Mouse (Mus musculus): ENCODE measurements around the gene Svop. TPM values are rescaled to one million over a fixed set of nuclear protein-coding genes. Genes with fewer than 3 reads are reported as not detected.

Svop gene
- total and polyA plus RNA-seq, 3 experiments: 0.31 to 0.51 (median 0.38) TPM

DNA sequence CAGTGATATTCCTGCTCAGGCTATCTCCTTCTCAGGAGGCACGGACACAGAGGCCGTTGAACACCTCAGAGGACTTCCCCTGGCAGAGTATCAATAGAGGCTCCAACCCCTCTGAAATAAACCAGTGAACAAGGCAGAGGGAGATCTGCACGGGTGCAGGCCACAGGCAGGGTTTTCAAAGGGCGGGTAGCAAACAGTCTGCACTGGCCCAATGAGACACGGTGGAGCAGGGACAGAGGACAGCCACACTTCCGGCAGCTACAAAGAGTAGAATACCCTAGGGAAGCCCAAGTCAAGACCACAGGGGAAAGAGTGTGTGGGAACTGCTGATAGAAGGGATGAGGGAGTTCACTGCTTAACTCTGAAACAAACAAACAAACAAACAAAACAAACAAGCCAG lies 107.8 kb downstream of the Svop start:
- no peaks in the 10 kb centered on the region for H3K9me3 ChIP-seq (replicated peaks; ENCODE audit: low read length)
- no peak overlapping the region for H3K27ac ChIP-seq (ENCODE audit: insufficient read depth, low read depth)
- DNase-seq (ENCODE audit: extremely low read depth): no peak
- no peaks in the 10 kb centered on the region for H3K27me3 ChIP-seq (replicated peaks)
- H3K4me2 ChIP-seq (ENCODE audit: insufficient read depth, low read depth, poor library complexity, severe bottlenecking): no peak overlapping the region
- TF ChIP-seq NRF1 (IDR thresholded peaks at IDR 0.05; ENCODE audit: low read depth, low read length): no peak
- TF ChIP-seq NELFE (IDR thresholded peaks at IDR 0.05; ENCODE audit: low read depth, low read length): no peak
- no peak for TF ChIP-seq TBP (conservative IDR thresholded peaks at IDR 0.05; ENCODE audit: low read depth, low read length)
- TF ChIP-seq GABPA (IDR thresholded peaks at IDR 0.05; ENCODE audit: insufficient replicate concordance, low read depth, low read length): no peak
- TF ChIP-seq POLR2AphosphoS2 (IDR thresholded peaks at IDR 0.05; ENCODE audit: low read depth, low read length): no peak
- no peak for TF ChIP-seq TCF12 (IDR thresholded peaks at IDR 0.05; ENCODE audit: low read depth, low read length)
- no peak for TF ChIP-seq USF2 (conservative IDR thresholded peaks at IDR 0.05; ENCODE audit: low read depth, low read length)
- no peak for TF ChIP-seq EP300 (IDR thresholded peaks at IDR 0.05; ENCODE audit: low read length)
- no peak for TF ChIP-seq USF1 (IDR thresholded peaks at IDR 0.05; ENCODE audit: low read depth, low read length)
- no peak for TF ChIP-seq UBTF (IDR thresholded peaks at IDR 0.05; ENCODE audit: low read depth, low read length)
- no peak for TF ChIP-seq MAZ (IDR thresholded peaks at IDR 0.05; ENCODE audit: low read depth, low read length)
- no peak for TF ChIP-seq CTCF (conservative IDR thresholded peaks at IDR 0.05 in 1 of 2, IDR thresholded peaks at IDR 0.05 in 1 of 2; ENCODE audit: low read depth in 2 of 2, low read length in 2 of 2)
- no peak for TF ChIP-seq SMC3 (IDR thresholded peaks at IDR 0.05; ENCODE audit: low read depth, low read length)
- TF ChIP-seq PAX5 (IDR thresholded peaks at IDR 0.05; ENCODE audit: low read length): no peak
- in situ Hi-C loops (cut with MboI; ENCODE audit: low pct_ligation_motif_present, low pct_unique_long_range_greater_than_20kb, low sequenced_read_pairs): no loop called here
- peaks cover 8 to 54% of the 10 kb centered on the region in 2 experiments for H3K36me3 ChIP-seq (replicated peaks in 1 of 2; ENCODE audit: control insufficient read depth in 1 of 2, insufficient read depth in 1 of 2, low read length in 1 of 2)
- no peak overlapping the region for H3K4me3 ChIP-seq (replicated peaks in 1 of 3; ENCODE audit: low read depth in 2 of 3, low read length in 2 of 3, poor library complexity in 1 of 3)
- no peak overlapping the region for H3K9ac ChIP-seq (ENCODE audit: insufficient read depth, low read depth)
- dilution Hi-C loops (cut with MboI; ENCODE audit: extremely low pct_ligation_motif_present, extremely low pct_unique_long_range_greater_than_20kb, low sequenced_read_pairs): no loop called here
- peaks cover 22 to 80% of the 10 kb centered on the region in 2 experiments for H3K4me1 ChIP-seq (ENCODE audit: control insufficient read depth in 1 of 2, insufficient read depth in 2 of 2)
- no peaks in the 10 kb centered on the region for H3K79me2 ChIP-seq (replicated peaks; ENCODE audit: control insufficient read depth, extremely low read depth, insufficient read depth, poor library complexity, severe bottlenecking)

DNA sequence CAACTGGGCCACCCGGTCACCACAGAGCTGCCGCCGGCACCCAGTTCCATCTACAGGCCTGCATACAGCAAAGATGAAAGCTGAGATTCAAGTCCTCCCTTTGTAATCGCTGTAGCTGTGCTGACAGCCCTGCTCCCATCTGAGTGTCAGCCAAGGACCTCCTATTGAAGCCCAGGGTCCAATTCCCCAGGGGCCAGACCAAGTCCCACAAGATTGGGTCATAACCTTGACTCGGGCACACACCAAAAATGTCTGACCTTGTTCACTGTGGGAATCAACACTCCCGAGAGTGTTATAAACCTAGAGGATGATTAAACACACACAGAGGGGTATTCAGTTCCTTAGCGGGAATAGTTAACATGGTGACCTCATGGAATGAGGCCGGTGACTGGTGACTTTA lies 109.5 kb downstream of the Svop start:
- Histone ChIP-seq H3K9me3 (replicated peaks; ENCODE audit: low read length) (no peaks in the 10 kb centered on the region), H3K9ac (ENCODE audit: insufficient read depth, low read depth) (no peak overlapping the region), H3K79me2 (replicated peaks; ENCODE audit: control insufficient read depth, extremely low read depth, insufficient read depth, poor library complexity, severe bottlenecking) (no peaks in the 10 kb centered on the region), H3K27ac (ENCODE audit: insufficient read depth, low read depth) (no peak overlapping the region; the same call in 1 of the 2 replicates), H3K4me3 (replicated peaks in 1 of 3; ENCODE audit: low read depth in 2 of 3, low read length in 2 of 3, poor library complexity in 1 of 3) (no peak overlapping the region), H3K4me1 (ENCODE audit: control insufficient read depth in 1 of 2, insufficient read depth in 2 of 2) (peaks cover 22 to 68% of the 10 kb centered on the region in 2 experiments), H3K4me2 (ENCODE audit: insufficient read depth, low read depth, poor library complexity, severe bottlenecking) (no peak overlapping the region), H3K27me3 (replicated peaks) (no peaks in the 10 kb centered on the region), H3K36me3 (replicated peaks in 1 of 2; ENCODE audit: control insufficient read depth in 1 of 2, insufficient read depth in 1 of 2, low read length in 1 of 2) (peaks cover 17 to 63% of the 10 kb centered on the region in 2 experiments)
- no peak for DNase-seq (ENCODE audit: extremely low read depth)
- TF ChIP-seq KAT2A (IDR thresholded peaks at IDR 0.05; ENCODE audit: insufficient replicate concordance, low read length) (no peak), UBTF (IDR thresholded peaks at IDR 0.05; ENCODE audit: low read depth, low read length) (no peak), PAX5 (IDR thresholded peaks at IDR 0.05; ENCODE audit: low read length) (no peak), USF1 (IDR thresholded peaks at IDR 0.05; ENCODE audit: low read depth, low read length) (no peak), ETS1 (conservative IDR thresholded peaks at IDR 0.05; ENCODE audit: low read depth, low read length) (no peak), JUND (conservative IDR thresholded peaks at IDR 0.05; ENCODE audit: low read depth, low read length) (no peak), CHD2 (IDR thresholded peaks at IDR 0.05; ENCODE audit: low read length) (no peak), POLR2A (IDR thresholded peaks at IDR 0.05; ENCODE audit: low read depth, low read length) (no peak), SIN3A (IDR thresholded peaks at IDR 0.05; ENCODE audit: low read length) (no peak), ZNF384 (IDR thresholded peaks at IDR 0.05; ENCODE audit: low read depth, low read length) (no peak), JUN (IDR thresholded peaks at IDR 0.05; ENCODE audit: insufficient read depth, low read depth, low read length) (no peak), CTCF (conservative IDR thresholded peaks at IDR 0.05 in 1 of 2, IDR thresholded peaks at IDR 0.05 in 1 of 2; ENCODE audit: low read depth in 2 of 2, low read length in 2 of 2) (no peak), EP300 (IDR thresholded peaks at IDR 0.05; ENCODE audit: low read length) (no peak), ZKSCAN1 (IDR thresholded peaks at IDR 0.05; ENCODE audit: borderline replicate concordance, low read depth, low read length) (no peak), TCF12 (IDR thresholded peaks at IDR 0.05; ENCODE audit: low read depth, low read length) (no peak), MYC (IDR thresholded peaks at IDR 0.05; ENCODE audit: low read depth, low read length) (no peak), USF2 (conservative IDR thresholded peaks at IDR 0.05; ENCODE audit: low read depth, low read length) (no peak), MAFK (IDR thresholded peaks at IDR 0.05; ENCODE audit: insufficient replicate concordance, low read length) (no peak), MEF2A (IDR thresholded peaks at IDR 0.05; ENCODE audit: borderline replicate concordance, low read depth, low read length) (no peak)
- in situ Hi-C loops (cut with MboI; ENCODE audit: low pct_ligation_motif_present, low pct_unique_long_range_greater_than_20kb, low sequenced_read_pairs): no loop called here
- dilution Hi-C loops (cut with MboI; ENCODE audit: extremely low pct_ligation_motif_present, extremely low pct_unique_long_range_greater_than_20kb, low sequenced_read_pairs): no loop called here
